Mouse (Mus musculus) kidney, postnatal 14 days (tissue): Measurements from ENCODE around the gene Sh2b3.
"Not testable (repeated sequence)": the region's sequence is repeated elsewhere in the genome, so short reads cannot be mapped to it uniquely, and the experiment has no call there.

Experiments
- DNase-seq: peaks from one replicate; pipeline ENCODE4 v3.0.0; 2022; ENCODE audit warnings: mixed read lengths

The Sh2b3 gene

GRCm38 (mm10) chr5:121837441-121838340, at the start of gene Sh2b3:
TSS of gene Sh2b3 (minus strand) at chr5:121837646.
- DNase-seq, result no peak

- DNase-seq, result no peak
Observed at GRCm38 (mm10) chr5:121883356-121883755, 45.9 kb upstream of the Sh2b3 start.

- peak; percentile 43 for DNase-seq
Observed at GRCm38 (mm10) chr5:121879211-121879610, 41.8 kb upstream of the Sh2b3 start.

GRCm38 (mm10) chr5:121878703-121879102, 41.3 kb upstream of the Sh2b3 start:
- DNase-seq, result no peak

- DNase-seq, result no peak
Observed at GRCm38 (mm10) chr5:121876901-121877300, 39.5 kb upstream of the Sh2b3 start.

GRCm38 (mm10) chr5:121875041-121875440, 37.6 kb upstream of the Sh2b3 start:
- DNase-seq, result no peak

- peak; percentile 81 for DNase-seq
Observed at GRCm38 (mm10) chr5:121872158-121872557, 34.7 kb upstream of the Sh2b3 start.

- no peak for DNase-seq
Observed at GRCm38 (mm10) chr5:121871515-121872030, 34.1 kb upstream of the Sh2b3 start.

- peak; percentile 21 for DNase-seq
Observed at GRCm38 (mm10) chr5:121870832-121871231, 33.4 kb upstream of the Sh2b3 start.

GRCm38 (mm10) chr5:121867963-121868362, 30.5 kb upstream of the Sh2b3 start:
- no peak for DNase-seq

GRCm38 (mm10) chr5:121864330-121864729, 26.9 kb upstream of the Sh2b3 start:
- DNase-seq, result no peak

- no peak for DNase-seq
Observed at GRCm38 (mm10) chr5:121861964-121862363, 24.5 kb upstream of the Sh2b3 start.

- DNase-seq, result no peak
Observed at GRCm38 (mm10) chr5:121858427-121858826, 21.0 kb upstream of the Sh2b3 start.

- DNase-seq, result no peak
Observed at GRCm38 (mm10) chr5:121856740-121857139, 19.3 kb upstream of the Sh2b3 start.

GRCm38 (mm10) chr5:121854768-121855167, 17.3 kb upstream of the Sh2b3 start:
- no peak for DNase-seq

GRCm38 (mm10) chr5:121853368-121854051, 16.1 kb upstream of the Sh2b3 start:
- peak; percentile 69 for DNase-seq

- peak; percentile 65 for DNase-seq
Observed at GRCm38 (mm10) chr5:121849478-121850349, 12.3 kb upstream of the Sh2b3 start.

- peak; percentile 95 for DNase-seq
Observed at GRCm38 (mm10) chr5:121848743-121849142, 11.3 kb upstream of the Sh2b3 start, which contains the start of gene Pheta1. TSS of gene Pheta1 (plus strand) at chr5:121848984.

GRCm38 (mm10) chr5:121848035-121848519, 10.6 kb upstream of the Sh2b3 start:
- DNase-seq, result peak; percentile 73

- not testable (repeated sequence) for DNase-seq
Observed at GRCm38 (mm10) chr5:121847269-121847668, 9.8 kb upstream of the Sh2b3 start.

GRCm38 (mm10) chr5:121846322-121846721, 8.9 kb upstream of the Sh2b3 start:
- no peak for DNase-seq

GRCm38 (mm10) chr5:121845361-121845760, 7.9 kb upstream of the Sh2b3 start:
- no peak for DNase-seq
